Mouse (Mus musculus) liver, embryonic 14.5 days (tissue): Measurements from ENCODE around the gene Fgfr4.

ENCODE experiments used
- CTCF ChIP-seq: IDR thresholded peaks from 2 replicates; pipeline ENCODE4 v1.5.1; 2016; ENCODE audit warnings: antibody characterized with exemption, low read depth, control low read depth
- EP300 ChIP-seq: IDR thresholded peaks from 2 replicates; pipeline ENCODE4 v1.6.1; 2016; ENCODE audit warnings: antibody characterized with exemption, low read depth

- TF ChIP-seq CTCF (no peak), EP300 (no peak)
These were observed 60.1 kb downstream of the Fgfr4 start for GRCm38 (mm10) chr13:55212361-55213137.
